Mouse (Mus musculus): ENCODE results near the gene Rnaseh2a.

GRCm38 (mm10) chr8:84949753-84950152 is 19.8 kb downstream of the Rnaseh2a start:
- TF ChIP-seq CTCF (IDR thresholded peaks at IDR 0.05; ENCODE audit: borderline replicate concordance, control insufficient read depth, extremely low read depth, insufficient read depth, low read length, poor library complexity) (no peak), POLR2A (IDR thresholded peaks at IDR 0.05; ENCODE audit: control insufficient read depth, extremely low read depth, insufficient read depth, low read length, poor library complexity) (no peak)

Data from thymus, adult 2 months (tissue).